Mouse (Mus musculus) thymus, adult 18-20 months (tissue): ENCODE data around the gene Ep300.
"Not testable (repeated sequence)": the region's sequence is repeated elsewhere in the genome, so short reads cannot be mapped to it uniquely, and the experiment has no call there.

Experiments
- DNase-seq, 2 experiments: peaks; one replicate each; pipeline ENCODE4 v3.0.0; 2022; ENCODE audit warnings: mixed read lengths in 2 of 2

Gene Ep300

DNA sequence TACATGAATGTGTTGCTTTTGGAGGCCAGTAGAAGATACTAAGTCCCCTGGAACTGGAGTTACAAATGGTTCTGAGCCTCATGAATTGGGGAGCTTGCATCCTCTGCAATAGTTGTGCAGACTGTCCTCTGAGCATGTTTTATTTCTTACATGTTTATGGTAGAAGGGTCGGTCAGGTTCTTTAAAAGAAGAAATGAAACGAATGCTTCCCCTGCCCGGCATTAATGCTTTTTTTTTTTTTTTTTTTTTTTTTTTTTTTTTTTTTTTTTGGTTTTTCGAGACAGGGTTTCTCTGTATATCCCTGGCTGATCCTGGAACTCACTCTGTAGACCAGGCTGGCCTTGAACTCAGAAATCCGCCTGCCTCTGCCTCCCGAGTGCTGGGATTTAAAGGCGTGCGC lies 13.6 kb downstream of the Ep300 start:
- not testable (repeated sequence) for DNase-seq

DNA sequence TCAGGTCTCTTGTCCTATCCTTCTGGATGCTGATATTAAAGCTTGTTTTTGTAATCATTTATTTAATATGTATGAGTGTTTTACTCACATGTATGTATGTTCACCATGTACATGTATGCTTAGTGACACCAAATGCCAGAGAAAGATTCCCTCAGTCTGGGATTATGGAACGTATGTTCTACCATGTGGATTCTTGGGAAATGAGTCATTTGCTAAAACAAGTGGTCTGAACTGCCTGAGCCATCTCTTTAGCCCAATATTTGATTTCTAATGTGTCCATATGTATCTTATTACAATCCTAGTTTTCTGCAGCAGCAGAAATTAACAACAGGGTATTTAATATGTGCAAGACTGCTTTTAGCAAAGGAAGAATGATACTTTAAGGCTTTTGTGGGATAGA lies 20.1 kb downstream of the Ep300 start:
- DNase-seq: no peak

DNA sequence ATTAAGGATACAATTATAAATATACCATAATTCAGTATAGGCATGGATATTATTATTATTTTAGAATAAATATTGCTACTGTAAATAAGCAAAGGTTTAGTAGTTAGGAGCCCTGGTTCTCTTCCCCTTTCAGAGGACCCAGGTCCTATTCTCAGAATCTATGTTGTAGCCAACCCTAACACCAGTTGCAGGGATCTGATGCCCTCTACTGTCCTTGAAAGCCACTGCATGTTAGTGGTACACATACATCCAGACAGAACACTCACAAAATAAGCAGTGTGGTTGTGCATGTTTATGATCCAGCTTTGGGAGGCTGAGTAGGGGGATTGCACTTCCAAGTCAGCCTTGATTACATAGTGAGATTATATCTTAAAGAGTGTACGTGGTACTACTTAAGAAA lies 21.5 kb downstream of the Ep300 start:
- no peak for DNase-seq

DNA sequence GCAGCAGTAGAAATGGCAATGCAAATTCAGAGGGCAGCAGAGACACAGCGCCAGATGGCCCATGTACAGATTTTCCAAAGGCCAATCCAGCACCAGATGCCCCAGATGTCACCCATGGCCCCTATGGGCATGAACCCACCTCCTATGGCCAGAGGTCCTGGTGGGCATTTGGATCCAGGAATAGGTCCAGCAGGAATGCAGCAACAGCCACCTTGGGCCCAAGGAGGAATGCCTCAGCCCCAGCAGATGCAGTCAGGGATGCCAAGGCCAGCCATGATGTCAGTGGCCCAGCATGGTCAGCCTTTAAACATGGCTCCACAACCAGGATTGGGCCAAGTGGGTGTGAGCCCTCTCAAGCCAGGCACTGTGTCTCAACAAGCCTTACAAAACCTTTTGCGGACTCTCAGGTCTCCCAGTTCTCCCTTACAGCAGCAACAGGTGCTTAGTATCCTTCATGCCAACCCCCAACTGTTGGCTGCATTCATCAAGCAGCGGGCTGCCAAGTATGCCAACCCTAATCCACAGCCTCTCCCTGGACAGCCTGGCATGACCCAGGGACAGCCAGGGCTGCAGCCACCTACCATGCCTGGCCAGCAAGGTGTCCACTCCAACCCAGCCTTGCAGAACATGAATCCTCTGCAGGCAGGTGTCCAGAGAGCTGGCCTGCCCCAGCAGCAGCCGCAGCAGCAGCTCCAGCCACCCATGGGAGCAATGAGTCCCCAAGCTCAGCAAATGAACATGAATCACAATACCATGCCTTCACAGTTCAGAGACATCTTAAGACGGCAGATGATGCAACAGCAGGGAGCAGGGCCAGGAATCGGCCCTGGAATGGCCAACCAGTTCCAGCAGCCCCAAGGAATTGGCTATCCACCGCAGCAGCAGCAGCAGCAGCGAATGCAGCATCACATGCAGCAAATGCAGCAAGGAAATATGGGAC lies 64.6 kb downstream of the Ep300 start:
- DNase-seq: no peak

DNA sequence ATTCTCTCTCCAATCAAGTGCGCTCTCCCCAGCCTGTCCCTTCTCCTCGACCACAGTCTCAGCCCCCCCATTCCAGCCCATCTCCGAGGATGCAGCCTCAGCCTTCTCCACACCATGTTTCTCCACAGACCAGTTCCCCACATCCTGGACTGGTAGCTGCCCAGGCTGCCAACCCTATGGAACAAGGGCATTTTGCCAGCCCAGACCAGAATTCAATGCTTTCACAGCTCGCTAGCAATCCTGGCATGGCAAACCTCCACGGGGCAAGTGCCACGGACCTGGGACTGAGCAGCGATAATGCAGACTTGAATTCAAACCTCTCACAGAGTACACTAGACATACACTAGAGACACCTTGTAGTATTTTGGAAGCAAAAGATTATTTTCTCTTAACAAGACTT lies 65.5 kb downstream of the Ep300 start:
- no peak for DNase-seq

DNA sequence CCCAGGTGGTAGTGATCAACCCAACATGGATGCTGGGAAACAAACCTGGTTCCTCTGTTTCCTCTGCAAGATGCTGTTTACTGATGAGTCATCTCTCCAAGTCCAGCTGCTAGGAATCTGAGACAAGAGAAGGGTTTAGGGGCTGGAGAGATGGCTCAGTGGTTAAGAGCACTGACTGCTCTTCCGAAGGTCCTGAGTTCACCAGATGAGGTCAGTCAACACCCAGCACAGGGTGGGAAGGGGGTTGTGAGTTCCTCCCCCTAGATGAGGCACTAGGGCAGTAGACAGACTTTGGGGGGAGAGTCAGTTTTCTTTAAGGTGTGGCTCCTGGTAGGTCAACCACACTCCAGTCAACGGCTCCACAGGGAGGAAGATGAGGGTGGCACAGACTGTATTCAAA lies 76.5 kb downstream of the Ep300 start:
- no peak for DNase-seq

DNA sequence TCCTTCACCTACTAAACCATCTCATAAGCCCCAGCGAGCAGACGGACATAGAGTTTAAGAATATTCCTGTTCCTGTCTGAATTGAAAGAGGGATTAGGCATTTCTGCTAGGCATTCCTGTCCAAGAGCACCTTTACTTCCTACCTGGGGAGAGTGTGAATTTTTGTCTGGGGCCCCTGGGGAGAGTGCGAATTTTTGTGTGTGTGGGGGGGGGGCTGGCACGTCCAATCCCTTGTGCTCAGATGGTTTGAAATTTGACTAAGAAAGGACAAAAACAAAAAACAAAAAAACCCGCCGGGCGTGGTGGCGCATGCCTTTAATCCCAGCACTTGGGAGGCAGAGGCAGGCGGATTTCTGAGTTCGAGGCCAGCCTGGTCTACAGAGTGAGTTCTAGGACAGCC lies 78.1 kb downstream of the Ep300 start:
- no peak for DNase-seq

DNA sequence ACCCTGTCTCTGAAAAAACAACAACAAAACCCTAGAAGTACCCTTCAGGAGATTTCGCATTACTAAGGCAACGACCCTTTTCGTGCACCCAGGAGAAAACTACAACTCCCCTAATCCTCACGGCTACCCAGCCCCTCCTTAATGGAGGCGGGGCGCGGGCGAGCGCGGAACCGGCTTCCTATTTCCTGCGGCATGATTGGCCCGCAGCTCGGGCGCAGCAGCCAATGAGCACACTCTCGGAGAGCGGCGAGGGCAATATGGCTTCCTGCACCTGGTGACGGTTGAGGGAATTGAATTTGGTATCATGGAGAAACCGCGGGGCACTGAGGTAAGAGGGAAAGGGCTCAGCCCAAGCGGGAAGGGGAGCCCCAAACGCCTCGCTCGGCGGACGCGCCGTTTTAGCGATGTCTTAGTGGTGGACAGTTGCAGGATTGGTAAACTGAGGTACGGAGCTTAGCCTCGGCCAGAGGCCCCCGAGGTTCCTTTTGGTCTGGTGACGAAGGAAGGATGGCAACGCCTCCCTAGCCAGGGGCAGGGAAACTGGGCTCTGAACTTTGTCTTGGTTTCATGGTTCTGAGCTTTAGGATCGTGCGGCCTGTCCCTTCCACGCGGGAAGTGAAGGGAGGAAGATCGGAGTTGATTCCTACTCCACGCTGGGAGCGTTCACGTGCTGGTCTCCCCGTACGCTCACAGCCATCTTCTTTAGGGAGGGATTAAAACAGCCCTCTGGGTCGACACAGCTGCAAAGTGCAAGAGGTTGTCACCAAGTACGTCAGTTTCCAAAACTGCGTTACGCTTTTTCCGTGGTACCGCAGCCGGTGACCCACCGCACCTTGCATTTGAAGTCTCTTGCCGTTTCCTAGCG lies 78.8 kb downstream of the Ep300 start, which contains the start of gene L3mbtl2:
L3mbtl2 (plus strand) TSS at position 193 of the 865 bp plus-strand sequence.
- peak; percentile 86 to 90 for DNase-seq

DNA sequence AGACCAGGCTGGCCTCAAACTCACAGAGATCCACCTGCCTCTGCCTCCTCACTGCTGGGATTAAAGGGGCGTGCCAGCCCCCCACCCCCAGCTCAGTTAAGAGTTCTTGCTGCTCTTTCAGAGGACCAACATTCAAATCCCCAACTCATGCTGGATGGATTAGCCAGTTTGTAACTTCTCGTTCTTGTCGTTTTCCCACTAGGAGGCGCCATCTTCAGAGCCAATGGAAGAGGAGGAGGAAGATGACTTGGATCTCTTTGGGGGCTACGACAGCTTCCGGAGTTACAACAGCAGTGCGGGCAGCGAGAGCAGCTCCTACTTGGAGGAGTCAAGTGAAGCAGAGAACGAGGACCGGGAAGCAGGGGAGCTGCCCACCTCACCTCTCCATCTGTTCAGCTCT lies 81.8 kb downstream of the Ep300 start:
- DNase-seq: no peak

DNA sequence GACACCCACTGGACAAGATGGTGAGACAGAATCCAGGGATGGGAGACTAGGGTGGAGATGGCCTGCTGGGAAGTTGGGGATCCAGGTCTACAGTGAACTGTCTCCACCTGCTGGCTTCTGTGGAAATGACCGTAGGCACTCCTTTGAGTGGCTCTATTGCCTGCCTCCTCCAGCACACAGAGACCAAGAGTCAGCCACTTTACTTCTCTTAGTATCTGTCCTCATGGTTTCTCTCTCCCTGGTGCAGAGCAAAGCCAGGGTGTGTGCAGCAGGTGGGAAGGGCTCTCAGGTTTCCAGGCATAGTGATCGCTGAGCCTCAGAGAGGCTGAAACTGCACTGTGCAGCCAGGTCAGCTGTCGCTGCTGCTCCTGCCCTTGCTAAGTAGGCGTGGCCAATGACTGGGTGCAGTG lies 85.1 kb downstream of the Ep300 start:
- no peak for DNase-seq

DNA sequence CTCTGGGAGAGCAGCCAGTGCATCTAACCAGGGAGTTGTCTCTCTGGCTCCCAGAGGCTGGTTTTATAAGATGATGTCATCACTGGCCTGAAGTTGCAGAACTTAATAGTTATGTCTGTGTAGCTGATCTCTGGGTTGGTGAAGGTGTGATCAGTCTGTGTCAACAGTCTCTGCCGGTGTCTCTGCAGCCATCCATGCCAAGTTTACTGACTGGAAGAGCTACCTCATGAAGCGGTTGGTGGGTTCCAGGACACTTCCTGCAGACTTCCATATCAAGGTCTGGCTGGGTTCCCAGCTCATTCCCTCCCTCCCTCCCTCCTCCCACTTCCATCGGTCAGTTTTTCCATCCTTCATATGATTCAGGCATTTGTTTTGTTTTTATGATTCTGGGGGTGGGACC lies 91.5 kb downstream of the Ep300 start:
- no peak for DNase-seq

DNA sequence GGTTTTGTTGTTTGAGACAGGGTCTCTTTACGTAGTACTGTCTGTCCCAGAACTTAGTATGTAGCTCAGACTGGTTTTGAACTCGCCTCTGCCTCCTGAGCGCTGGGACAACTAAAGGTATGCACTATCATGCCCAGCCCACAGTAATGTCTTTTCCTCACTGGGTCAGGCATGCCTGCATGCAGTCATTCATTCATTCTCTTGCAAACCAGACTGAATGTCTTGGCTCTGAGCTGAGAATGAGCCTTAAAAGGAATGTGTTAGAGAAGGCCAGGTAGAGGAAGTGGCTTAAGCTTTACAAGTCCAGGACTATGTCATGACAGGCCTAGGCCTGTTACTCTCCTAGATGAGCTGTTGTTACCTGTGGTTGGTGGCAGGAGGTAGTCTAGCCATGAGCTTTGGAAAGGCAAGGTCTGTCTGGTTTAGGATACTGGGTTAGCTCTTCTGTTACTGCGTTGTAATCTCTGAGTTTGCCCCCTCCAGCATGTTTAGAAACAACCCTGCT lies 95.2 kb downstream of the Ep300 start:
- no peak for DNase-seq

DNA sequence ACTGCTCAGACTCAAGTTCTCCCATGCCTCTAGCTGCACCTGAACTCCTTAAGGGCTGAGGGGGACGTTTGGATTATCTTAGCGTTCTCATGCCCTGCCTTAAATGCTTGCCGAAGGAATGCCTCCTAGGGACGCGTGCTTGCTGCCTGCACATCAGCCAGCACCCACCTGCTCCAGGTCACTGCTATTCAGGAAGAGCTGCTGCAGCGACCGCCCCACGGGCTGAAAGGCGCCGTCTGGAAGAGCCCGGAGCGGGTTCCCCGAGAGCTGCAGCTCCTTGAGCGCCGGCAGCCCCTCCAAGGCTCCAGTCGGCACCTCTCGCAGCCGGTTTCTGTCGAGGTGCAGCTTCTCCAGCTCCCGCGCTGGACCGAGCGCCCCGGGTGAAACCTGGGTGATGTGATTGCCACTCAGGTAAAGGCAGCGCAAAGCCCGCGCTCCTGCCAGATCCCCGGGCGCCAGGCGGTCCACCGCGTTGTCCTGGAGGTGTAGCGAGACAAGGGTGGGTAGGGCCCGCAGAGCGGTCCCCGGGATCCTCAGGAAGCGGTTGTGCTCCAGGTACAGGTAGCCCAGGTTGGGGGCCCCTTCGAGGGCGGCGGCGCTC lies 108.3 kb downstream of the Ep300 start:
- DNase-seq: no peak

DNA sequence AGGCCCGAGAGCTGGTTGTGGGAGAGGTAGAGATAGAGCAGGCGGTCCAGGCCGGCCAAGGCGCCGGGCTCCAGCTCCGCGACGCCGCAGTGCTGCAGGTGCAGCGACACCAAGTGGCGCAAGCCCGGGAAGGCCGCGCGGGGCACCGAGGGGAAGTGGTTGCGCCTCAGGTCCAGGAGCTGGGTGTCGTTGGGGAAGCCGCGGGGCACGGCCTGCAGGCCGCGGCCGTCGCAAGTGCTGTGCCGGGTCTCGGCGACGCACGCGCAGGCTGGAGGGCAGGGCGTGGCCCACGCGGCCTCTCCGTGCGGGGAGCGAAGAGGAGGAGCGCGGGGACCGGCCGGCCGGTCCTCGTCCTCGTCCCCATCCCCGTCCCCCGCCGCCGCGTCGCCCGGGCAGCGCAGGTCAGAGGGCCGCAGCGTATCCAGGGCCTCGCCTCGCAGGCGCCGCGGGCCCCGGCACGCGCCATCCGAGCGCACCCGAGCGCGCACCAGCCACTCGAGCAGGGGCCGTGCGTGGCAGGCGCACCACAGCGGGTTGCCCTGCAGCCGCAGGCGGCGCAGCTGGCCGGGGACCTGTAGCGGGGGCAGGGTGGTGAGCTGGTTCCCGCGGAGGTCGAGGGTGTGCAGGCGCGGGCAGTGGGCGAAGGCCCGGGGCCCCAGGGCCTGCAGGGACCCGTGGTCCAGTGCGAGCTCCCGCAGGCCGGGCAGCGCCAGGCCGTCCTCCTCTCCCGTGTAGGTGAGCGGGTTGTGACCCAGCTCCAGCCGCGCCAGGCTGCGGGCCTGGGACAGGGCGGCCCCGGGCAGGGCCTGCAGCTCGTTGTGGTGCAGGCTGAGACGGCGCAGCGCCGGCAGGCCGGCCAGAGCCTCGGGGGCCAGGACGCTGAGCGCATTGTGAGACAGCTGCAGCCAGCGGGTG lies 109.1 kb downstream of the Ep300 start:
- peak; percentile 52 to 62 for DNase-seq

DNA sequence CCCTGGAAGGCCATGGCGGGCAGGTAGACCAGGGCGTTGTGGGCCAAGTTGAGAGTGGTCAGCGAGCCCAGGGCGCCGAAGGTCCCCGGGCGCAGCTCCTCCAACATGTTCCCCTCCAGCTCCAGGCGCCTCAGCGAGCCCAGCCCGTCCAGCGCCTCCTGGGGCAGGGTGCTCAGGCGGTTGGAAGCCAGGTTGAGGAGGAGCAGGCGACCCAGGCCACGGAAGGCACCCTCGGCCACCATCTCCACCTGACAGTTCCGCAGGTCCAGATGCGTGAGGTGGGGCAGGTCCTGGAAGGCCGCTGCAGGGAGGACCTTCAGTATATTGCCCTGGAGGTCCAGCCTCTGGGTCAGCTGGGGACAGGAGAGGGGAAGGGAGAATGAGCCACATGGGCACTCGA lies 109.7 kb downstream of the Ep300 start:
- DNase-seq: no peak

DNA sequence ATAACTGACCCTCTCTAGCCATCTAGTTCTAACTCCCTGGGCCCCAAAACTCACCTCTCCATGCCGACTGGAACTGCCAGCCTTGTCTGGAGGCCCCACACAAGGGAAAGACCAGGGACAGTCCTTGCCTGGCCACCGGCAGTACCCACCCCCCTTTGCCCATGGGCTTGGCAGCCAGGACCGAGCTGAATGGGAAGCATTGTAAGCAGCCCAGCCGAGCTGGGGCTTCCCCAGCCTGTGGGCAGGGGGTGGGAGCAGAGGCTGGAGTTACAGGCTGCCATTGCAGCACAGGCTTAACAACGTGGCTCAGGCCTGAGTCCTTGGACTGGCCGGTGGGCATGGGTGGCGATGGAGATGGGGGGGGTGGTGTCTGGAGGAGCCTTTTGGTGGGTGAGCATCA lies 112.0 kb downstream of the Ep300 start, which contains the start of gene Chadl:
Chadl (minus strand) TSS at position 113 of the 400 bp plus-strand sequence.
- no peak for DNase-seq

DNA sequence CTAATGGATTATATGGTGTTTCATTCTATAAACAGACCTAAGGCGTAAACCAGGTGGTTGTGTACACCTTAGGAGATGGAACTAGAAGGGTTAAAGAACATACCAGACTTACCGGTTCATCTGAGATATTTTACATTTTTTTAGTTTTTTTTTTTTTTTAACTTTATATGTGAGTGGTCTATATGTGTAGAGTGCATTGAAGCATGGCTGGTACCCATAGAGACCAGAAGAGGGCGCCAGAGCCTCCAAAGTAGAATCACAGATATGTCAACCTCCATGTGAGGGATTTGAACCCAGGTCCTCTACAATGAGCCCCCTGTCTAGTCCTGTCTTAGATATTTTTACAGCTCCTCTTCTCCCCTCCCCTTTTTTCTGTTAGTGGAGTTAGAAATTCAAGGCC lies 112.7 kb downstream of the Ep300 start:
- no peak for DNase-seq

DNA sequence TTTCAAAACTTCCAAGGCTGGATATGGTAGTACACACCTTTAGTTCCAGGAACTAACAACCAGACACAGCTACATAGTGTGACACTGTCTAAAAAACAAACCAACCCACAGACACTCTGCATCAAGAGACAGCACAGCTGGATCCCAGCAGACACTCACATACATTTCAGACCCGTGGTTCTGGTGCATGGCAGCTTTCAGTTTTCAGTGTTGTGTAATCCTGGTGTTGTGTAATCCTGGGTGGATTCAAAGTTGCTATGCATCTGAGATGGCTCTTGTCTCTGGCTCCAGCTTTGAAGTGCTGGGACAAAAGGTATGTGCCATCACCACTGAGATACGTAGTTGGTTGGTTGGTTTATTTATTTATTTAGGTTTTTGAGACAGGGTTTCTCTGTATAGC lies 113.4 kb downstream of the Ep300 start:
- no peak for DNase-seq

DNA sequence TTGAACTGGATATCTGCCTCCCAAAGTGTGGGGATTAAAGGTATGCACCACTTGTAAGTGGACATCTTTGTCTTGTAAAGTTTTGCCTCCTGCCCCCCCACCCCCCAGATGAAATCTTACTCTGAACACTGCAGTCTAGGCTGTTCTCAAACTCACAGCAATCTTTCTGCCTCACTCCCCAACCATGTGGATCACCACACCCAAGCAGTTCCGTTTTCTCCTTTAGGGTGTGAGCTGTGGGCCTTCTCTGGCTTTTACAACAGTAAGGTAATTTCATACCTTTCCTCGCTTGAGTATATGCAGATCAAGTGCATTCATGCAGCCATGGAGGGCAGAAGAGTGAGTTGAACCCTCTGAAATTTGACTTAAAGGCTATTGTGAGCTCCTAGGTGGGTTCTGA lies 115.0 kb downstream of the Ep300 start:
- DNase-seq: no peak

DNA sequence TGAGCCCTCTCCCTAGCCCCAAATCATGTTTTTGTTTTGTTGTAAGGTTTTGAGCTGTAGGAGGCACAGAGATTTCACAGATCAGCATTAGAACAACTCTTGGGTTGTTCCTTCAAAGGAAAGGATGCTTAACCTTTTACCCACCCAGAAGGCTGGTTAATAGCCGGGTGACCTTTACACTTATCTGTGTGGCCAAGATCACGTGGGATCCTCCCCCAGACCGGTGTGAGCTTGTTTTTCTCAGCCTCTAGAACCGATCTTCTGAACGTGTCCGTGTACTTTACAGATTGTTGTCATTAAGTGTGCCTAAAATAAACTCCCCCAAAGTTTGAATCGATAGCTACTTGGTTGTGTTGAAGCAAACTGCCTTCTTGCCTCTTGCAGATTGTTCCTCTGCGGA lies 115.5 kb downstream of the Ep300 start:
- no peak for DNase-seq

DNA sequence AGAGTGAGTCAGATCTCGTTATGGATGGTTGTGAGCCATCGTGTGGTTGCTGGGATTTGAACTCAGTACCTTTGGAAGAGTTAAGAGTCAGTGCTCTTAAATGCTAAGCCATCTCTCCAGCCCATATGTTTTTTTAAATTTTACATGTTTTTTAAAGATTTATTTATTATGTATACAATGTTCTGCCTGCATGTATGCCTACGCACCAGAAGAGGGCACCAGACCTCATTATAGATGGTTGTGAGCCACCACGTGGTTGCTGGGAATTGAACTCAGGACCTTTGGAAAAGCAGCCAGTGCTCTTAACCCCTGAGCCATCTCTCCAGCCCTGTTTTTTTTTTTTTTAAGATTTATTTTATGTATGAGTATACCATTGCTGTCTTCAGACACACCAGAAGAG lies 116.2 kb downstream of the Ep300 start:
- DNase-seq: not testable (repeated sequence)
